Mouse (Mus musculus) stomach, postnatal 0 days (tissue): Measurements from ENCODE around the gene Hip1r.

Source experiments
- CTCF ChIP-seq: IDR thresholded peaks from 2 replicates; pipeline ENCODE4 v1.5.1; 2016; ENCODE audit warnings: antibody characterized with exemption, low read depth, mild to moderate bottlenecking, moderate library complexity
- EP300 ChIP-seq: optimal IDR thresholded peaks from 2 replicates; pipeline ENCODE3; 2016; ENCODE audit warnings: antibody characterized with exemption

- TF ChIP-seq CTCF (no peak), EP300 (no peak)
These were observed 37.7 kb downstream of the Hip1r start for GRCm38 (mm10) chr5:124010910-124011655.
